Mouse (Mus musculus): ENCODE data around the gene Wfdc11. TPM values are rescaled to one million over a fixed set of nuclear protein-coding genes. Genes with fewer than 3 reads are reported as not detected.
"Not testable (repeated sequence)": the region's sequence is repeated elsewhere in the genome, so short reads cannot be mapped to it uniquely, and the experiment has no call there.

The Wfdc11 gene
- total RNA-seq, 2 experiments from 2014 or later = not detected

- DNase-seq (ENCODE audit: extremely low spot score in 1 of 2, low spot score in 2 of 2) = peak in 1 of 2 experiments; percentile 35
- intact Hi-C loops (cut with DNase I) = no loop called here
These were observed 18.0 kb downstream of the Wfdc11 start, which contains the start of gene Wfdc10 for GRCm38 (mm10) chr2:164655858-164656257. Gene Wfdc10, plus strand, starts transcription at chr2:164656046.

DNA sequence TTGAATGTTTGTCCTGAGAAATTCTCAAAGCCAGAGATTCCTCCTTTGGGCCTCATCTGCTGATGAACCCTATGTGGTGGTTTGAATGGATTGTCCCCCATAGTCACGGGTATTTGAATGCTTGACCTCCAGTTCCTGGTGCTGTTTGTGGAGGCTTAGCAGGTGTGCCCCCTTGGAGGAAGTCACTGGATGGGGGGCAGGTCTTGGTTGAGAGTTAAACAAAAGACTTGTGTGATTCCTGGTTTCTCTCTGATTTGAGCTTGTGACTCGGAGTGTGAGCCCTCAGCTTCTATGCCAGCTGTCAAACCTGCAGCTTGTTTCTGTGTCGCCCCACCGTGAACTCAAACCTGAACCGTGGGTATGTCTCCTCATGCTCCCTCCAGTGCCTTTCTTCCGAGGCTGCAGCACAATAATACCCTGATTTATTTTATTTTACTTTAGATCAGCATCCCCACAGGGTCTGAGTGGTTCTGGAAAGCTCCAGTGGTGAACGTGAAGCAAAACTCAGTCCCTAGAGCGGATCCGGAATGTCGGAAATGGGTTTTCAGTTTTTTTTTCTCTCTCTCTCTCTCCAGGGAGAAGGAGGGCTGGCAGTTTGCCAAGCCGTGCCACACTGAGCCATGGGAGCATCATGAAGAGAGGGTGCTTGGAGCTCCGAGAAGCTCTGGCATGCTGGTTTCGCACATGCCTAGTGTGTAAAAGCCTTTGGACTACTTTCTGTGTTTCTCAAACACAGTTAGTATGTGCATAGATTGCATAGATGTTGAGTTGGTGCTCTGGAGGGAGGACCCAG lies 31.8 kb downstream of the Wfdc11 start:
- DNase-seq (ENCODE audit: extremely low spot score in 1 of 2, low spot score in 2 of 2) = peak in 1 of 2 experiments; percentile 44
- intact Hi-C loops (cut with DNase I) = no loop called here

DNA sequence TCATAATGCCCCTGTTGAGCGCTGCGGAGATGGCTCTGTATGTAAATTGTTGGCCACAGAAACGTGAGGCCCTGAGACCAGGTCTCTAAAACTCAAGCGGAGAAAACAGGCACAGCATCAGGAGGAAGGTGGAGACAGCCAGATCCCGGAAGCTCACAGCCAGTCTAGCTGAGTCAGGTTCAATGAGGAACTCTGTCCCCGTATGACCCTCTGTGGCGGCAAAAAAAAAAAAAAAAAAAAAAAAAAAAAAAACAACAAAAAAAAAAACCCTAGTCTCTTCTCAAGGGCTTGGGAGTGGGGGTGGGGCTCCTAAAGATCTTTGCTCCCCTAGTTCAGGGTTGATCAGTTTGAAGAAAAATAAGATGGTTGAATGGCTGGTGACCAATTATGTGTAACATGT lies 32.8 kb downstream of the Wfdc11 start:
- intact Hi-C loops (cut with DNase I) = no loop called here
- no peak for DNase-seq (ENCODE audit: extremely low spot score in 1 of 2, low spot score in 2 of 2)

DNA sequence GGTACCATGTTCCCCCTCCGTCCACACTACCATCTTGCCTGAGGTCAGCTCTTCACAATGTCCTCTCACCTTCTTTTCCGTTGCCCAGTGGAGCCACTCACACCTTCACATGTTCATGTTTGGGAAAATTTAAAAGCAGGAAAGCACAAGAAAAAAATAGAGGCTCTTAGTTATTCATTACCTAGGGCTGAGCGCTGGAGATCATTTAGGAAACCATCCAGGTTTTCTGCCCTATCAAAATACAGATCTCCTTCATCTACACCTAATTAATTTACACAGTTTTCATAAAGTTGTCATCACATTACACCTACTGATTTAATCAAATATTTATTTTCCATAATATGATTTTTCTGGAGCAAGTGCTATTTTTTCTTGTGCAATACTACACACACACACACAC lies 35.2 kb downstream of the Wfdc11 start, which contains the start of gene Wfdc16:
TSS of gene Wfdc16 (minus strand) at position 101 of the 400 bp plus-strand sequence.
- intact Hi-C loops (cut with DNase I) = no loop called here
- no peak for DNase-seq (ENCODE audit: extremely low spot score in 1 of 2, low spot score in 2 of 2)

- intact Hi-C loops (cut with DNase I) = no loop called here
- no peak for DNase-seq (ENCODE audit: extremely low spot score in 1 of 2, low spot score in 2 of 2)
These were observed 38.6 kb downstream of the Wfdc11 start for GRCm38 (mm10) chr2:164635266-164635665.

GRCm38 (mm10) chr2:164621775-164622174 lies 52.1 kb downstream of the Wfdc11 start:
- DNase-seq (ENCODE audit: extremely low spot score in 1 of 2, low spot score in 2 of 2) = no peak
- intact Hi-C loops (cut with DNase I) = no loop called here

GRCm38 (mm10) chr2:164619050-164619449 lies 54.8 kb downstream of the Wfdc11 start:
- no peak for DNase-seq (ENCODE audit: extremely low spot score in 1 of 2, low spot score in 2 of 2)
- intact Hi-C loops (cut with DNase I) = no loop called here

GRCm38 (mm10) chr2:164615386-164615785 lies 58.5 kb downstream of the Wfdc11 start:
- DNase-seq (ENCODE audit: extremely low spot score in 1 of 2, low spot score in 2 of 2) = no peak
- intact Hi-C loops (cut with DNase I) = no loop called here

DNA sequence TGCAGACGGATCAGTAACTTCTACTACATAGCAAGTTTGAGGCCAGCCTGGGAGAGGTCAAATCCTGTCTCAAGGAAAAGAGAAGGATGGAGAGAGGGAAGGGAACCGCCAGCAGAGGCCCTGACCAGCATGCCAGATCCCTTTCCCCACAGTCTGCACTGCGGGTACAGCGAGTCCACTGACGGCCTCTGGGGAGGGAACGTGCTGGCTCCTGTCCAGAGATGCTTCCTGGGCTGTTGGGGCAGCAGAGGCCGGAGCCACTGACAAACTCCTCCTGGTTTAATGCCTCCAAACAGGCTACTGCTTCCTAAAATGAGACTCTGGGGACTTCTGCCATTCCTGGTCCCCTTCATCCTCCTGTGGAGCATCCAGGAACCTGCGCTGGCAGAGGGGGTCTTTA lies 60.4 kb downstream of the Wfdc11 start, which contains the start of the genes Wfdc6b and Wfdc8:
TSS of gene Wfdc6b (plus strand) at position 52 of the 400 bp plus-strand sequence.
TSS of gene Wfdc8 (minus strand) at position 156 of the 400 bp plus-strand sequence.
- intact Hi-C loops (cut with DNase I) = not testable (repeated sequence)
- peak in 1 of 2 experiments; percentile 68 for DNase-seq (ENCODE audit: extremely low spot score in 1 of 2, low spot score in 2 of 2)

Other genes starting within 250 kb of the Wfdc11 start
- 10 to 100 TPM; 35.9 to 56.8 TPM for gene Sdc4, start 230.2 kb downstream of the Wfdc11 start, total RNA-seq (2021)
- gene Sys1, start 217.1 kb downstream of the Wfdc11 start, total RNA-seq (2021) = 10 to 100 TPM; 40.9 to 41.8 TPM
- gene Gm20458, start 213.1 kb downstream of the Wfdc11 start, total RNA-seq (2021) = 1 to 10 TPM; 2.2 to 6.0 TPM
- gene Trp53tg5, start 200.4 kb downstream of the Wfdc11 start, total RNA-seq (2021) = not detected
- gene Dbndd2, start 188.0 kb downstream of the Wfdc11 start, total RNA-seq (2021) = 10 to 100 TPM; 75.5 to 77.3 TPM
- gene Pigt, start 176.6 kb downstream of the Wfdc11 start, total RNA-seq (2021) = 100 to 1,000 TPM; 119 to 124 TPM
- under 1 TPM in 1 of 2 experiments, not detected in 1; 0.84 TPM for gene Wfdc2, start 111.7 kb downstream of the Wfdc11 start, total RNA-seq (2021)
- gene Spint3, start 100.6 kb downstream of the Wfdc11 start, total RNA-seq (2021) = not detected
- gene Wfdc6a, start 88.6 kb downstream of the Wfdc11 start, total RNA-seq (2021) = 1 to 10 TPM in 1 of 2 experiments, under 1 TPM in 1; 0.47 to 1.7 TPM
- not detected for gene Eppin, start 80.5 kb downstream of the Wfdc11 start, total RNA-seq (2021)
- gene Wfdc6b, start 60.6 kb downstream of the Wfdc11 start, total RNA-seq (2021) = not detected
- gene Wfdc8, start 60.5 kb downstream of the Wfdc11 start, total RNA-seq (2021) = not detected
- gene Wfdc16, start 35.3 kb downstream of the Wfdc11 start, total RNA-seq (2021) = not detected
- not detected for gene Wfdc10, start 18.0 kb downstream of the Wfdc11 start, total RNA-seq (2021)
- gene Wfdc9, start 17.5 kb downstream of the Wfdc11 start, total RNA-seq (2021) = not detected
- gene Wfdc13, start 11.0 kb upstream of the Wfdc11 start, total RNA-seq (2021) = not detected
- gene Spint4, start 24.4 kb upstream of the Wfdc11 start, total RNA-seq (2021) = not detected
- gene Spint5, start 41.2 kb upstream of the Wfdc11 start, total RNA-seq (2021) = not detected
- gene Wfdc3, start 71.8 kb upstream of the Wfdc11 start, total RNA-seq (2021) = 1 to 10 TPM in 1 of 2 experiments, under 1 TPM in 1; 0.94 to 1.1 TPM
- 10 to 100 TPM; 32.7 to 34.1 TPM for gene Dnttip1, start 71.9 kb upstream of the Wfdc11 start, total RNA-seq (2021)
- 1 to 10 TPM; 4.1 to 6.4 TPM for gene Ube2c, start 95.8 kb upstream of the Wfdc11 start, total RNA-seq (2021)
- not detected for gene Tnnc2, start 105.9 kb upstream of the Wfdc11 start, total RNA-seq (2021)
- gene Snx21, start 111.7 kb upstream of the Wfdc11 start, total RNA-seq (2021) = 10 to 100 TPM; 48.1 to 49.2 TPM
- gene Acot8, start 130.8 kb upstream of the Wfdc11 start, total RNA-seq (2021) = 10 to 100 TPM; 22.1 to 30.0 TPM
- gene Zswim3, start 131.0 kb upstream of the Wfdc11 start, total RNA-seq (2021) = 1 to 10 TPM; 8.9 to 9.0 TPM
- gene Zswim1, start 148.6 kb upstream of the Wfdc11 start, total RNA-seq (2021) = 10 to 100 TPM; 19.6 to 20.3 TPM
- under 1 TPM in 1 of 2 experiments, not detected in 1; 0.58 TPM for gene Spata25, start 154.4 kb upstream of the Wfdc11 start, total RNA-seq (2021)
- 10 to 100 TPM; 77.5 to 78.8 TPM for gene Ctsa, start 158.8 kb upstream of the Wfdc11 start, total RNA-seq (2021)
- 1 to 10 TPM; 5.4 to 6.7 TPM for gene Neurl2, start 159.4 kb upstream of the Wfdc11 start, total RNA-seq (2021)
- gene Pltp, start 183.6 kb upstream of the Wfdc11 start, total RNA-seq (2021) = 10 to 100 TPM; 63.8 to 79.4 TPM
- gene Pcif1, start 205.2 kb upstream of the Wfdc11 start, total RNA-seq (2021) = 10 to 100 TPM; 41.4 to 45.9 TPM
- 10 to 100 TPM; 22.7 to 24.4 TPM for gene Zfp335, start 237.7 kb upstream of the Wfdc11 start, total RNA-seq (2021)

Data from left cerebral cortex, postnatal 10 days (tissue).